Mouse (Mus musculus) hindbrain, embryonic 16.5 days (tissue): ENCODE results near the gene Mtfmt. TPM values are rescaled to one million over a fixed set of nuclear protein-coding genes. Genes with fewer than 3 reads are reported as not detected.

Experiments used
- ATAC-seq: fragments of 200-750 bp; cut with Nextera tagmentation; 2 replicates; pipeline ENCODE4 v1.8.0; 2017; ENCODE audit warnings: moderate TSS enrichment, moderate library complexity
- H3K27ac ChIP-seq: fragments of 300-500 bp; sonication (generic); 2 replicates; pipeline ENCODE4 v1.5.1; 2014; ENCODE audit warnings: low read depth, mild to moderate bottlenecking, control low read depth, low read length, moderate library complexity
- H3K27me3 ChIP-seq: fragments of 300-500 bp; sonication (generic); replicated peaks from 2 replicates; pipeline ENCODE4 v1.6.1; 2014; ENCODE audit warnings: low read length; ENCODE audit not compliant: control insufficient read depth, insufficient read depth
- H3K36me3 ChIP-seq: fragments of 300-500 bp; sonication (generic); 2 replicates; pipeline ENCODE4 v1.6.1; 2014; ENCODE audit warnings: mild to moderate bottlenecking, low read length, moderate library complexity, mixed read lengths; ENCODE audit not compliant: control insufficient read depth, insufficient read depth
- H3K4me1 ChIP-seq: fragments of 300-500 bp; sonication (generic); 2 replicates; pipeline ENCODE4 v1.6.1; 2014; ENCODE audit warnings: low read depth, low read length; ENCODE audit not compliant: control insufficient read depth, insufficient read depth
- H3K4me2 ChIP-seq: fragments of 300-500 bp; sonication (generic); 2 replicates; pipeline ENCODE4 v1.6.1; 2014; ENCODE audit warnings: mild to moderate bottlenecking, low read length, control low read depth, moderate library complexity
- H3K4me3 ChIP-seq: fragments of 300-500 bp; sonication (generic); 2 replicates; pipeline ENCODE4 v1.5.1; 2014; ENCODE audit warnings: mild to moderate bottlenecking, low read length, control low read depth, moderate library complexity
- H3K9ac ChIP-seq: fragments of 300-500 bp; sonication (generic); 2 replicates; pipeline ENCODE4 v1.6.1; 2014; ENCODE audit warnings: low read depth, mild to moderate bottlenecking, control low read depth, low read length, moderate library complexity
- H3K9me3 ChIP-seq: fragments of 300-500 bp; sonication (generic); 2 replicates; pipeline ENCODE4 v1.6.1; 2014; ENCODE audit warnings: mild to moderate bottlenecking, low read length, moderate library complexity; ENCODE audit not compliant: control insufficient read depth
- WGBS: fragments of 180-500 bp; shearing (Covaris S2); extraction: QIAGEN DNeasy Blood & Tissue Kit; methylation state at CpG from one replicate; pipeline ENCODE4 v1.1.7; 2014; 5-methylcytosine and 5-hydroxymethylcytosine counted together
- polyA plus RNA-seq: library from polyadenylated mRNA; unstranded; fragments of >200 nt; fragmentation: Nextera tagmentation; extraction: Ambion mirVana; gene quantifications from 2 replicates; pipeline ENCODE4 v1.2.1, GENCODE M21; 2015

Mtfmt gene
- polyA plus RNA-seq, 1 experiment from 2014 or later = 22.8 TPM

DNA sequence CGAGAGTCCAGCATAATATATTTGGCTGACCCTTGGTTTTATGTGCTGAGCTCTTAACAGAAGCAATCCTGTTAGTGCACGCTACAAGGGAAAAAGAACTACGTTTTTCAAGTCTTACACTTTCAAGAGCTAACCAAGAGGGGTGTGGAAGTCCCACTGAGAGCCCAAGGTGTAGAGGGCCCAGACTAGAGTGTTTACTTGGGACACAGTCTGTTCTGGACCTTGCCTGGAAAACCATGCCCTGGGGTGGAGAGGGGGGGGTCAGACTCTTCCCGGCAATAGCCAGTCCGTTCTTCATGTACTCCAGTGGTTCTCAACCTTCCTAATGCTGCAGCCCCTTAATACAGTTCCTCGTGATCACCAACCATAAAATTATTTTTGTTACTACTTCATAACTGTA lies 35.6 kb upstream of the Mtfmt start:
- no peak for ATAC-seq
- H3K9me3 ChIP-seq = no peaks in the 10 kb centered on the region
- H3K4me1 ChIP-seq = peaks cover 4% of the 10 kb centered on the region
- no peaks in the 10 kb centered on the region for H3K36me3 ChIP-seq
- no peaks in the 10 kb centered on the region for H3K27me3 ChIP-seq
- H3K4me2 ChIP-seq = no peak overlapping the region
- WGBS = 86% methylated on average over 6 of the region's 6 CpGs
- H3K4me3 ChIP-seq = no peak overlapping the region
- H3K9ac ChIP-seq = no peak overlapping the region
- no peak overlapping the region for H3K27ac ChIP-seq

DNA sequence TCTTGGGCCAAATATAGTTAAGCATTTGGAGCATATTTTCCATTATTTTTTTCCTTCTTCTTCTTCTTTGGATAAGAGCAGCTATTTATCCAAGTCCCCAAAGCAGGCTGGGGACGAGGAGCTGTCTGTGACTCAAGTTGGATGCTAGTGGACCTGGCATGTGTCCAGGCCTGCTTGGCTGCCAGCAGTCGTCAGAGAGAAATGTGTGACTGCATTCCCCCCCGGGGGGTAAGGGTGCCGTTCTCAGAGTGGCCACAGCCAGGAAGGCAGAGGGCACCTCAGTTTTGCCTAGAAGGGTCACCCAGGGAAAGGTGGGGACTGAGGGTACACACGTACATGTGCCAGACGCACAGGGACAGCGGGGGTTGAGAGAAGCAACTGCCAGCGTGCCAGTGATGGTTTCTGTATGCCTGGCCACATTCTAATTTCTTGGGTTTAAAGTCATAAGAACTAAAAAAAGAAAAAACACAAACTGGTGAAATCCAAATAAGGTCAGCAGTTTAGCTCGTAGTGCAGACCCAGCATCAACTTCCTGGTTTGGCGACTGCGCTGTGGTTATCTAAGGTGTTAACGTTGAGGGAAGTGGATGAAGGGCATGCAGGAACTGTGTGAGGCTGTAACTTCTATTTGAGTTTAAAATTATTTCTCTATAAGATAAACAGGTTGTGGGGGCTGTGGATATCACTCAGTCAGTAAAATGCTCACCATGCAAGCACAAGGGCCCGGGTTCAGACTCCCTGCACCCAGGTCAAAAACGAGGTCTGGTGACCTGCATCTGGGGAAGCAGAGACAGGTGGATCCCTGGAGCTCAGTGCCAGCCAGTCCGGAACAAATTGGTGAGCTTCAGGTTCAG lies 31.0 kb upstream of the Mtfmt start:
- WGBS = 64% methylated on average over 15 of the region's 15 CpGs
- no peak overlapping the region for H3K27ac ChIP-seq
- no peak for ATAC-seq
- peak overlapping the region; percentile 34 for H3K4me2 ChIP-seq
- H3K4me1 ChIP-seq = no peaks in the 10 kb centered on the region
- H3K27me3 ChIP-seq = no peaks in the 10 kb centered on the region
- no peak overlapping the region for H3K9ac ChIP-seq
- H3K9me3 ChIP-seq = no peaks in the 10 kb centered on the region
- H3K4me3 ChIP-seq = no peak overlapping the region
- H3K36me3 ChIP-seq = no peaks in the 10 kb centered on the region

DNA sequence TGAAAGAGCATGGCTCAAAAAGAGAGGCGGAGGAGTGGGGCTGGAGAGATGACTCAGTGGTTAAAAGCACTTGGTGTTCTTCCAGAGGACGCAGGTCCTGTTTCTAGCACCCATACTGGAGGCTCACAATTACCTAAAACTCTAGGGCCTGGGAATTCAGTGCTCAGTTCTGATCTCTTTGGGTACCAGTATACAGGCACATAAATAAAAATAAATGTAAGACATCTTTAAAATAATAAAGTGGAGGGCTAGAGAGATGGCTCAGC lies 30.5 kb upstream of the Mtfmt start:
- Histone ChIP-seq H3K9me3 (no peaks in the 10 kb centered on the region), H3K4me2 (no peak overlapping the region), H3K27me3 (no peaks in the 10 kb centered on the region), H3K4me3 (no peak overlapping the region), H3K27ac (no peak overlapping the region), H3K4me1 (no peaks in the 10 kb centered on the region), H3K9ac (no peak overlapping the region), H3K36me3 (no peaks in the 10 kb centered on the region)
- WGBS = 82% methylated on average over 2 of the region's 2 CpGs
- ATAC-seq = no peak

DNA sequence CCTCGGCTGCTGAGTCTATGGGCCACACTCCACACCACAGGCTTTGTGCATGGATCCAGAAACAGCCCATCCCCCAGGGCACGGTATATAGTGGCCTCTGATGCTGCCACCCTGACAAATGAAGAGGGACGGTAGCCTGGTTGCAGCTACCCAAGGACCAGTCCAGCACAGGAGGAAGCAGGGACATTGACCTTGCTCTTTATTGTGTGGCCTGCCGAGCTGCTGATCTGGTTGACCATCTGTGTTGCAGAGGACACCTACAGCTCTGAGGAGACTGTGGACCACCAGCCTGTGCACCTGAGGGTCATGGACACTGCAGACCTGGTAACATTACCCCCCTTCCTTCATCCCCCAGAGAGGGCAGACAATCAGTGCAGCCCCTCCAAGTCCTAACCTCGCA lies 28.3 kb upstream of the Mtfmt start:
- Histone ChIP-seq H3K9me3 (no peaks in the 10 kb centered on the region), H3K36me3 (no peaks in the 10 kb centered on the region), H3K4me2 (no peak overlapping the region), H3K27me3 (no peaks in the 10 kb centered on the region), H3K4me1 (no peaks in the 10 kb centered on the region), H3K4me3 (no peak overlapping the region), H3K27ac (no peak overlapping the region), H3K9ac (no peak overlapping the region)
- no peak for ATAC-seq
- WGBS = 81% methylated on average over 4 of the region's 5 CpGs

DNA sequence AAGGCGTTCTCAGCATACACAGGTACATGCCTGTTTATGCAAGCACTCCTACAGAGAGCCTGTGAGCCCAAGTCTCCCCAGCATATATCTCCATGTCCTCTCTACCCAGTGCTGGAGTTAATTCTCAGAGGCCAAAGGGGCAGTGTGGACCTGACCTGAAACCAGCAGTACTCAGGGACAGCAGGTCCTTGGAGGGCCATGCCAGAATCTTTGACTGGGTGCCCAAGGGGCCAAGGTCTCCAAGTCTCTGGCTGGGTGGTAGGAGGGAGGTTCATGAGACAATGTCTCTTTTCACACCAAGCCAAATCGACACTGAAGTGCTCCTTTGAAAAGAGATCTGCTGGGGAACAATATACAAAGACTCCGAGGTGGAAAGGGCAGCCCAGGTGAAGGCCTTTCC lies 27.7 kb upstream of the Mtfmt start:
- Histone ChIP-seq H3K9ac (no peak overlapping the region), H3K4me1 (no peaks in the 10 kb centered on the region), H3K27me3 (no peaks in the 10 kb centered on the region), H3K36me3 (no peaks in the 10 kb centered on the region), H3K9me3 (no peaks in the 10 kb centered on the region), H3K4me3 (no peak overlapping the region), H3K27ac (no peak overlapping the region), H3K4me2 (no peak overlapping the region)
- WGBS = 68% methylated on average over 3 of the region's 3 CpGs
- no peak for ATAC-seq

DNA sequence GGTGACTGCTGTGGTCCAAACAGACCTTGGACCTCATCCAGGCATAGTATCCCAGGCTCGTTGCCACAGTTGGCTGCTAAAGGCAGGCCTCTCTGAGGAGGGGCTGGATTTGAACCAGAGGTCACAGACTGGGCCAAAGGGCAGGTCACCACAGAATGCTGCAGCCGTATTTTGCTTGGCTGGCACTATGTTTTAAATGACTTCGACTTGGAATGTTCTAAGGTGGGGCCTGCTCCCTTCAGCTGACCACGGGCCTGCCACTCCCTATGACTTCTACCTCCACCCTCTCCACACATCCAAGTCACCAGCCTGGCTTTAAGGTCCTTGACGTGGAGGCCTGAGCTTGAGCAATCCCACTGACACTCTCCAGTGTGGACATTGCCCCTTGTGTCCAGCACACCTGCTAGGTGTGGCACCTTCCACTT lies 26.7 kb upstream of the Mtfmt start:
- no peak overlapping the region for H3K9ac ChIP-seq
- H3K27me3 ChIP-seq = no peaks in the 10 kb centered on the region
- no peaks in the 10 kb centered on the region for H3K4me1 ChIP-seq
- ATAC-seq = no peak
- no peaks in the 10 kb centered on the region for H3K9me3 ChIP-seq
- H3K27ac ChIP-seq = no peak overlapping the region
- no peaks in the 10 kb centered on the region for H3K36me3 ChIP-seq
- no peak overlapping the region for H3K4me2 ChIP-seq
- 63% methylated on average over 5 of the region's 5 CpGs for WGBS
- H3K4me3 ChIP-seq = no peak overlapping the region

DNA sequence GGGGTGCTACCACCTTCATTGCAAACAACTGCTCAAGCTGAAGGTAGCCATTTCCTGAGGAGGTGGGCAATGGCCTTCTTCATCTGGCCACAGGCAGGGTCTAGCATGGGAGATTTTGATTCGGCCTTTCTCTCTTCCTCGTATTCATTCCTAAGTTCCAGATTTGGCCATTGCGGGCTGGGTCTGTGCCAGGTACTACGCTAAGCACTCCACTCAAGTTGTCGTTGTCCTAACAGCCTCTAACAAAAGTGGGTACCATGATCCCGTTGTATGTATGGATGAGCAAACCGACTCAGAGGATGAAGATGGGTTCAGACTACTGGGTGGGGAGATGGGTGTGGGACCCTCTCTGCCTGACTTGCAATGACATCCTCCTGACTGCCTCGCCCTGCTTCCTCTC lies 25.2 kb upstream of the Mtfmt start:
- Histone ChIP-seq H3K4me2 (no peak overlapping the region), H3K9ac (no peak overlapping the region), H3K27ac (no peak overlapping the region), H3K4me3 (no peak overlapping the region), H3K9me3 (no peaks in the 10 kb centered on the region), H3K4me1 (no peaks in the 10 kb centered on the region), H3K27me3 (no peaks in the 10 kb centered on the region), H3K36me3 (no peaks in the 10 kb centered on the region)
- WGBS = 94% methylated on average over 8 of the region's 8 CpGs
- ATAC-seq = no peak

DNA sequence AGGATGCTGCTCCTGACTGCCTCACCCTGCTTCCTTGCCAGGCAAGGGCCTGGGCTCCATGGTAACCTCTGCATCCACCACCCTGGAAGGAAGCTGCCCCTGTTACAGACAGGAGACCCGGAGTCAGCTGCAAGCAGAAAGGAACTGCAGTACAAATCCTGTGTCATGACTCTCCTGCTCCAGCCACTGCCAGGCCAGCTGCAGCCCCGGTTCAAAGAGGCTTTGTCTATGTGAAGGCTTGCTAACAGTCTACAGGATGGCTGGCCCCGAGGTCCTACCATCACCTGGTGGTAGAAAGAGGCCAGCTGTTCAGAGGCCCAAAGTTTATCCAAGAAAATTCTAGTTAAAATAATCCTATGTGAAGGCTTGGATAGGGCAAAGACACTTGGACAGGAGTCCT lies 24.3 kb upstream of the Mtfmt start:
- no peak overlapping the region for H3K9ac ChIP-seq
- 78% methylated on average over 3 of the region's 3 CpGs for WGBS
- no peaks in the 10 kb centered on the region for H3K27me3 ChIP-seq
- no peak overlapping the region for H3K27ac ChIP-seq
- H3K4me1 ChIP-seq = no peaks in the 10 kb centered on the region
- no peaks in the 10 kb centered on the region for H3K9me3 ChIP-seq
- H3K4me2 ChIP-seq = no peak overlapping the region
- ATAC-seq = no peak
- H3K36me3 ChIP-seq = no peaks in the 10 kb centered on the region
- no peak overlapping the region for H3K4me3 ChIP-seq

DNA sequence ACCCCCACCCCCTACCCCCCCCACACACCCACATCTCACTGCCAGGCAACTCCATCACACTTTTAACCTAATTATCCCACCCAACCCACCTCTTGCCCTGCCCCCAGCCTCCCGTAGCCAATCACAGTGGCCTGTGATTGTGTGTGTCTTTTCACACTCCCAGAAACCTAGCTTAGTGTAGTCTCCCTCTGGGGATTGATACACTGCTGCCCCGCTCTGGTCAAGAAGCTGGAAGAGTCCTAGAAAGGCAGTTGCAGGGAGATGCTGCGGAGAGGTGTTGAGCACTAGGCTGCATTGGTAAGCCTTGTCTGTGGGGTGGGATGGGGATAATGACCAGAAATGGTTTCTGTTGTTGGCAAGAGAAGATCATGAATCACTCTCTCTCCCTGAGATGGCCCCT lies 17.8 kb upstream of the Mtfmt start:
- no peaks in the 10 kb centered on the region for H3K9me3 ChIP-seq
- no peaks in the 10 kb centered on the region for H3K4me1 ChIP-seq
- H3K4me3 ChIP-seq = no peak overlapping the region
- H3K4me2 ChIP-seq = no peak overlapping the region
- H3K27me3 ChIP-seq = no peaks in the 10 kb centered on the region
- H3K9ac ChIP-seq = no peak overlapping the region
- H3K27ac ChIP-seq = no peak overlapping the region
- ATAC-seq = no peak
- WGBS = 48% methylated on average over 3 of the region's 3 CpGs
- H3K36me3 ChIP-seq = no peaks in the 10 kb centered on the region

DNA sequence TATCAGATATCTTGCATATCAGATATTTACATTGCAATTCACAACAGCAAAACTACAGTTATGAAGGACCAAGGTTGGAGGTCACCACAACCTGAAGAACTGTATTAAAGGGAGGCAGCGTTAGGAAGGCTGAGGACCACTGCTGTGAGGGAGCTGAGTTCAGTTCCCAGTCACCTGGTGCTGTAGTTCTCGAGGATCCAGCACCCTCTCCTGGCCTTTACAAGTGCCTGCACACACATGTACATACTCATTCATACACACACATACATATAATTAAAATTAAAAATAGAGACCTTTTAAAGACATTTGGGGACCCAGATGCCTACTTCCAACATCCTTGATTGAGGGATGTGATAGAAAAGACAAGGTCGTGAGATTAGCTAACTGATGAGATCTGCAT lies 15.9 kb upstream of the Mtfmt start:
- H3K9me3 ChIP-seq = no peaks in the 10 kb centered on the region
- H3K27me3 ChIP-seq = no peaks in the 10 kb centered on the region
- H3K27ac ChIP-seq = no peak overlapping the region
- H3K4me3 ChIP-seq = no peak overlapping the region
- no peak overlapping the region for H3K9ac ChIP-seq
- no peak for ATAC-seq
- no peaks in the 10 kb centered on the region for H3K36me3 ChIP-seq
- H3K4me2 ChIP-seq = no peak overlapping the region
- 71% methylated on average over 3 of the region's 3 CpGs for WGBS
- no peaks in the 10 kb centered on the region for H3K4me1 ChIP-seq
